ENCODE assay signal across 20 mouse cellular contexts in genomic region chr2:91568125-91568524, GRCm38 (mm10). TPM values are rescaled to one million over a fixed set of nuclear protein-coding genes. Genes with fewer than 3 reads are reported as not detected.
A peak's percentile ranks its signal among the peaks of the same experiment; 100 is the strongest.
DNase-seq lines count a peak whose midpoint lies in the region; ATAC-seq and TF ChIP-seq lines count a peak whose summit lies in the region.
"Had no signal": no experiment of that assay in that cellular context is flagged by ENCODE, and none has a peak within 500 bp of the region (broad histone marks: within the 10 kb centered on the region; RNA-seq: fewer than 3 reads in every experiment).

No protein-coding gene starts in this region.

- peaks cover 17% of the 10 kb centered on the region for H3K36me3 ChIP-seq in ES-E14 (ENCODE audit: control insufficient read depth, insufficient read depth, low read length, poor library complexity, severe bottlenecking)
- peaks cover 100% of the 10 kb centered on the region for H3K36me3 ChIP-seq in embryonic facial prominence, embryonic 10.5 days (replicated peaks)
- H3K36me3 ChIP-seq in kidney, embryonic 16.5 days (ENCODE audit: insufficient read depth, low read length), result peaks cover 43% of the 10 kb centered on the region

- no peaks in the 10 kb centered on the region for H3K9me3 ChIP-seq in ES-E14 (ENCODE audit: control insufficient read depth, insufficient read depth, low read depth, low read length)
- H3K9me3 ChIP-seq in embryonic facial prominence, embryonic 10.5 days, result no peaks in the 10 kb centered on the region
- H3K9me3 ChIP-seq in kidney, embryonic 16.5 days (ENCODE audit: low read length), result no peaks in the 10 kb centered on the region
- H3K9me3 ChIP-seq: embryonic facial prominence, embryonic 12.5 days; forebrain, embryonic 13.5 days; forebrain, embryonic 15.5 days had no signal

- in situ Hi-C loops in ES-E14 (cut with MboI; ENCODE audit: low sequenced_read_pairs in 2 of 2, unreplicated experiment in 2 of 2), result no loop called here

- 94% methylated on average over 2 of the region's 2 CpGs for WGBS in embryonic facial prominence, embryonic 10.5 days
- WGBS in kidney, embryonic 16.5 days, result 82% methylated on average over 2 of the region's 2 CpGs

- no peak for ATAC-seq in kidney, embryonic 16.5 days (ENCODE audit: low FRiP score, low TSS enrichment)
- ATAC-seq in cerebellum, adult (ENCODE audit: insufficient number of reproducible peaks, low FRiP score, low TSS enrichment), result no peak
- ATAC-seq: forebrain, embryonic 13.5 days; forebrain, embryonic 15.5 days; forebrain, postnatal 0 days had no signal

- no peaks in the 10 kb centered on the region for H3K27me3 ChIP-seq in embryonic facial prominence, embryonic 10.5 days (replicated peaks; ENCODE audit: low read depth, poor library complexity, severe bottlenecking)
- no peaks in the 10 kb centered on the region for H3K27me3 ChIP-seq in kidney, embryonic 16.5 days (ENCODE audit: insufficient read depth, low read length)
- H3K27me3 ChIP-seq: embryonic facial prominence, embryonic 12.5 days; forebrain, embryonic 13.5 days; forebrain, embryonic 15.5 days had no signal

- no peak overlapping the region for H3K4me2 ChIP-seq in kidney, embryonic 16.5 days (replicated peaks; ENCODE audit: low read depth, low read length)
- H3K4me2 ChIP-seq: embryonic facial prominence, embryonic 12.5 days; forebrain, embryonic 13.5 days; forebrain, embryonic 15.5 days had no signal

- DNase-seq in 416B (ENCODE audit: low read depth) (peak; percentile 42), ES-E14 (ENCODE audit: low read depth, low spot score) (peak; percentile 24), MN1 (ENCODE audit: low spot score) (peak; percentile 22), ZHBTc4 (ENCODE audit: low read depth, low spot score) (peak; percentile 54)
- no peak for DNase-seq in embryonic facial prominence, embryonic 10.5 days (ENCODE audit: low spot score)
- no peak for DNase-seq in urinary bladder, adult 2 months (ENCODE audit: low spot score)
- DNase-seq: adrenal gland, adult 2 months; adrenal gland, postnatal 10 days; adrenal gland, postnatal 25 days; cerebellum, adult 11-12 months; cerebellum, adult 2 months; cerebellum, adult 9-10 months; cerebellum, postnatal 10 days; cerebellum, postnatal 25 days; forebrain, postnatal 0 days had no signal

- no peaks in the 10 kb centered on the region for H3K4me1 ChIP-seq in ES-E14 (ENCODE audit: control insufficient read depth in 2 of 2, insufficient read depth in 2 of 2, low read length in 2 of 2, poor library complexity in 1 of 2)
- no peaks in the 10 kb centered on the region for H3K4me1 ChIP-seq in embryonic facial prominence, embryonic 10.5 days
- no peaks in the 10 kb centered on the region for H3K4me1 ChIP-seq in kidney, embryonic 16.5 days (ENCODE audit: insufficient read depth, low read length)
- H3K4me1 ChIP-seq: embryonic facial prominence, embryonic 12.5 days; forebrain, embryonic 13.5 days; forebrain, embryonic 15.5 days had no signal

- no peak overlapping the region; the same call in 1 of the 2 replicates for H3K27ac ChIP-seq in ES-E14 (ENCODE audit: insufficient read depth, low read depth, low read length, poor library complexity, severe bottlenecking)
- H3K27ac ChIP-seq in embryonic facial prominence, embryonic 10.5 days (replicated peaks), result no peak overlapping the region
- H3K27ac ChIP-seq in kidney, embryonic 16.5 days (ENCODE audit: low read length), result no peak overlapping the region
- H3K27ac ChIP-seq: embryonic facial prominence, embryonic 12.5 days; forebrain, embryonic 13.5 days; forebrain, embryonic 15.5 days had no signal

- no peak overlapping the region for H3K4me3 ChIP-seq in ES-E14 (ENCODE audit: insufficient read depth in 1 of 2, low read depth in 1 of 2, low read length in 2 of 2, poor library complexity in 1 of 2, severe bottlenecking in 1 of 2)
- H3K4me3 ChIP-seq in embryonic facial prominence, embryonic 10.5 days, result no peak overlapping the region
- H3K4me3 ChIP-seq in kidney, embryonic 16.5 days (ENCODE audit: low read length), result no peak overlapping the region
- H3K4me3 ChIP-seq: embryonic facial prominence, embryonic 12.5 days; forebrain, embryonic 13.5 days; forebrain, embryonic 15.5 days had no signal

- no peak overlapping the region for H3K9ac ChIP-seq in ES-E14 (ENCODE audit: insufficient read depth, low read depth, low read length, poor library complexity, severe bottlenecking)
- H3K9ac ChIP-seq in kidney, embryonic 16.5 days (replicated peaks; ENCODE audit: low read length), result no peak overlapping the region
- H3K9ac ChIP-seq: embryonic facial prominence, embryonic 12.5 days; forebrain, embryonic 13.5 days; forebrain, embryonic 15.5 days; forebrain, postnatal 0 days had no signal

TF ChIP-seq in ES-E14, 5 proteins besides CTCF, POLR2A, EP300 and RAD21:
- TF ChIP-seq ZC3H11A (IDR thresholded peaks at IDR 0.05; ENCODE audit: borderline replicate concordance, low read depth, low read length) (no peak), ZNF384 (IDR thresholded peaks at IDR 0.05; ENCODE audit: low read depth, low read length) (no peak)

RNA-seq across cellular contexts. Expression of gene Ckap5, which starts 41.6 kb away (rescaled TPM):
- total RNA-seq in ES-E14 (2012; rRNA removed), result 59.9 and 68.8 TPM in 2 replicates
- polyA plus RNA-seq in embryonic facial prominence, embryonic 10.5 days (2016; fragmentation: Nextera tagmentation; extraction: Ambion mirVana), result 137 and 141 TPM in 2 replicates
- 63.7 and 70.3 TPM in 2 replicates for polyA plus RNA-seq in kidney, embryonic 16.5 days (2015; fragmentation: Nextera tagmentation; extraction: Ambion mirVana)
- polyA plus RNA-seq in urinary bladder, adult 2 months (2012; rRNA removed), result 19.6 and 22.9 TPM in 2 replicates

Comparison
In these comparisons a context has a peak if more than half of its experiments do, and no peak if none do; other contexts are left out.
1. DNase-seq: peak in 416B (single experiment), ES-E14 (single experiment), MN1 (single experiment) and ZHBTc4 (single experiment); none in embryonic facial prominence, embryonic 10.5 days (single experiment) and urinary bladder, adult 2 months (single experiment).